Comparison of ENCODE assay signal across 25 mouse cellular contexts in genomic region chr17:21696073-21696472, GRCm38 (mm10). TPM values are rescaled to one million over a fixed set of nuclear protein-coding genes. Genes with fewer than 3 reads are reported as not detected.
"Had no signal": no experiment of that assay in that cellular context is flagged by ENCODE, and none has a peak within 500 bp of the region (broad histone marks: within the 10 kb centered on the region; RNA-seq: fewer than 3 reads in every experiment).

No protein-coding gene starts in this region.

- H3K4me2 ChIP-seq: intestine, embryonic 15.5 days; kidney, embryonic 15.5 days; lung, embryonic 15.5 days; midbrain, embryonic 13.5 days; neural tube, embryonic 13.5 days had no signal

- H3K4me3 ChIP-seq: intestine, embryonic 15.5 days; kidney, embryonic 15.5 days; left cerebral cortex, adult 2 months; lung, embryonic 15.5 days; midbrain, embryonic 10.5 days; midbrain, embryonic 13.5 days; myocyte; neural tube, embryonic 13.5 days had no signal

- H3K36me3 ChIP-seq: intestine, embryonic 15.5 days; lung, embryonic 15.5 days had no signal

- DNase-seq: kidney, adult 11 months; kidney, adult 8-10 months; kidney, postnatal 10 days; kidney, postnatal 36 days; layer of hippocampus, postnatal 36 days; lung, adult 18-20 months; lung, postnatal 10 days; lung, postnatal 4 days; retina, postnatal 1 day; thymus, adult 2 months; thymus, postnatal 14 days; thymus, postnatal 4 days had no signal

- H3K9me3 ChIP-seq: intestine, embryonic 15.5 days; kidney, embryonic 15.5 days; lung, embryonic 15.5 days; midbrain, embryonic 10.5 days; midbrain, embryonic 13.5 days; neural tube, embryonic 13.5 days had no signal

- H3K9ac ChIP-seq: intestine, embryonic 15.5 days; kidney, embryonic 15.5 days; lung, embryonic 15.5 days; midbrain, embryonic 13.5 days; neural tube, embryonic 13.5 days had no signal

- H3K4me1 ChIP-seq: intestine, embryonic 15.5 days; kidney, embryonic 15.5 days; lung, embryonic 15.5 days; midbrain, embryonic 10.5 days; midbrain, embryonic 13.5 days; neural tube, embryonic 13.5 days had no signal

- H3K27me3 ChIP-seq: intestine, embryonic 15.5 days; kidney, embryonic 15.5 days; lung, embryonic 15.5 days; midbrain, embryonic 13.5 days; neural tube, embryonic 13.5 days had no signal

- ATAC-seq: intestine, embryonic 15.5 days; midbrain, embryonic 13.5 days; midbrain, embryonic 16.5 days had no signal

- H3K27ac ChIP-seq: intestine, embryonic 15.5 days; kidney, embryonic 15.5 days; left cerebral cortex, adult 2 months; lung, embryonic 15.5 days; midbrain, embryonic 10.5 days; midbrain, embryonic 13.5 days; neural tube, embryonic 13.5 days; stomach, postnatal 0 days had no signal

RNA-seq across cellular contexts. Expression of gene Gm10226, which starts 4.4 kb away (rescaled TPM):
- total RNA-seq: monocyte, adult 5-6 weeks had no signal
- polyA plus RNA-seq: myocyte; small intestine, adult 2 months; spleen, adult 2 months; thymus, adult 2 months had no signal
